Mouse (Mus musculus) megakaryocyte, embryonic 14.5 days (primary cell): ENCODE results near the gene Gjd3.

ENCODE experiments used
- FLI1 ChIP-seq: IDR thresholded peaks from 2 replicates; pipeline ENCODE4 v1.6.1; 2012; ENCODE audit warnings: low read length, inconsistent platforms, mixed read lengths
- GATA1 ChIP-seq: IDR thresholded peaks from 3 replicates; pipeline ENCODE4 v1.6.1; 2012; ENCODE audit warnings: mixed read lengths, low read length, inconsistent platforms, borderline replicate concordance

- no peak for TF ChIP-seq GATA1
- TF ChIP-seq FLI1 = no peak
Observed at GRCm38 (mm10) chr11:99010706-99011105, 27.9 kb upstream of the Gjd3 start.
